Mouse (Mus musculus): ENCODE results near the gene Gm12695.

DNA sequence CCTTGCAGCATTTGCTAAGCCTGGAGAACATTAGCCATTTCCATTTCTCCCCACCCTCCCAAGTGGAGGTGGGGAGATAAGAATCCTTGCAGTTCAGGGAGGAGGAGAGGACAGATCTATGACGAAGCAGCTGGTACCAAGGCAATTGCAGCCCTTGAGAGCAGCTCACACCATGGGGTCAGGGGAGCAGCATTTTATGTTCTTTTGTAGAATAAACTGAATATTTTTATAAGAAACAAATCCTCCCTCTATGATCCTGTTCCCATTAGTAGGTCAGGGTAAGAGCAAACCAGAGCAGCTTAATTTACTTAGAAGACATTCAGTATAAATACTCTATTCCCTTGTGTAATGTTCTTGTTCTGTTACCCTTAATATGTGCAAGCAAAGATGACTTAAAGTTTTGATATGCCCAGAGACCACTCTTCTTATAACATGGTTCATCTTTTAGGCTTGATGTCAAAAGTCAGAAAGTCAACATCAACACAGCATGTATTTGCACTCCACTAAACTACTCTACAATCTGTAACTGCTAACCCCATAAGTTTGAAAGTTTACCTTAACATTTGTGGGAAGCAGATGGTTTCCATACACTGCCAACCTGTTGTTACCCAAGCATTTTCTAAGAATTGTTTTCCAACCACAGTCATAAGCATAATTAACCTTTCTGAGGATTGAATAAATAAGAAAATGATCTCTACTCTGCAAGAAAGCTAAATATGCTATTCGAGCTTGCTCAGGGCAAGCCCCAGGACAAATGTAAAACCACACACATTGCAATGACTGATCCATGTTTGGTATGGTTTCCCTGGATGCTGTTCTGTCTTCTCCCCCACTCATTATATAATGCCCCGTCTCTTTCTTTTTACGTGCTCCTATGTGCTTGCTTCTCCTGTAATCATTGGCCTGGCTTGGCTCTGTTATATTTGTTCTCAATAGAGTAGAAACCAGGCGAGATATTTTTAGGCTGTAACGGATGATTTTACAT, 22.1 kb upstream of the Gm12695 start:
- no peak for TF ChIP-seq CTCF (conservative IDR thresholded peaks at IDR 0.05 in 1 of 2, IDR thresholded peaks at IDR 0.05 in 1 of 2; ENCODE audit: low read depth in 2 of 2, low read length in 2 of 2)
- TF ChIP-seq POLR2A (IDR thresholded peaks at IDR 0.05; ENCODE audit: low read depth, low read length) = no peak
- TF ChIP-seq MAFK (IDR thresholded peaks at IDR 0.05; ENCODE audit: insufficient replicate concordance, low read length) = no peak
- TF ChIP-seq SMC3 (IDR thresholded peaks at IDR 0.05; ENCODE audit: low read depth, low read length) = no peak
- no peak for TF ChIP-seq POLR2AphosphoS2 (IDR thresholded peaks at IDR 0.05; ENCODE audit: low read depth, low read length)
- no peak for TF ChIP-seq ZNF384 (IDR thresholded peaks at IDR 0.05; ENCODE audit: low read depth, low read length)
- no peak for TF ChIP-seq E2F4 (IDR thresholded peaks at IDR 0.05; ENCODE audit: insufficient replicate concordance, low read depth, low read length)
- TF ChIP-seq MYC (IDR thresholded peaks at IDR 0.05; ENCODE audit: low read depth, low read length) = no peak
- TF ChIP-seq MAX (IDR thresholded peaks at IDR 0.05; ENCODE audit: low read length) = no peak
- TF ChIP-seq ZMIZ1 (IDR thresholded peaks at IDR 0.05; ENCODE audit: low read depth, low read length) = no peak
- TF ChIP-seq MAZ (IDR thresholded peaks at IDR 0.05; ENCODE audit: low read depth, low read length) = no peak
- TF ChIP-seq RAD21 (IDR thresholded peaks at IDR 0.05; ENCODE audit: low read depth, low read length) = no peak
- no peak for TF ChIP-seq BHLHE40 (IDR thresholded peaks at IDR 0.05; ENCODE audit: low read depth, low read length)

Measured in CH12.LX (cell line).